Mouse (Mus musculus) urinary bladder, postnatal 14 days (tissue): ENCODE measurements around the gene Ppp2r3a.
A peak's percentile ranks its signal among the peaks of the same experiment; 100 is the strongest.

Source experiments
- DNase-seq: peaks from one replicate; pipeline ENCODE4 v3.0.0; 2021; ENCODE audit warnings: low spot score

The Ppp2r3a gene

GRCm38 (mm10) chr9:101250981-101251643 lies 483 bp downstream of the Ppp2r3a start:
- DNase-seq = peak; percentile 82

- no peak for DNase-seq
These were observed 1.1 kb downstream of the Ppp2r3a start for GRCm38 (mm10) chr9:101250486-101250885.

- DNase-seq = no peak
These were observed 2.0 kb downstream of the Ppp2r3a start for GRCm38 (mm10) chr9:101249626-101250025.

GRCm38 (mm10) chr9:101247541-101247940 lies 4.1 kb downstream of the Ppp2r3a start:
- no peak for DNase-seq

GRCm38 (mm10) chr9:101245493-101245892 lies 6.1 kb downstream of the Ppp2r3a start:
- DNase-seq = no peak

- no peak for DNase-seq
These were observed 7.9 kb downstream of the Ppp2r3a start for GRCm38 (mm10) chr9:101243711-101244110.

- no peak for DNase-seq
These were observed 11.4 kb downstream of the Ppp2r3a start for GRCm38 (mm10) chr9:101240161-101240560.

- DNase-seq = no peak
These were observed 15.8 kb downstream of the Ppp2r3a start for GRCm38 (mm10) chr9:101235786-101236185.

- DNase-seq = no peak
These were observed 19.6 kb downstream of the Ppp2r3a start for GRCm38 (mm10) chr9:101232034-101232433.

GRCm38 (mm10) chr9:101230028-101230427 lies 21.6 kb downstream of the Ppp2r3a start:
- DNase-seq = no peak

- DNase-seq = no peak
These were observed 22.7 kb downstream of the Ppp2r3a start for GRCm38 (mm10) chr9:101228892-101229291.

- no peak for DNase-seq
These were observed 43.6 kb downstream of the Ppp2r3a start for GRCm38 (mm10) chr9:101207984-101208383.

- no peak for DNase-seq
These were observed 45.1 kb downstream of the Ppp2r3a start for GRCm38 (mm10) chr9:101206516-101206915.

- no peak for DNase-seq
These were observed 46.4 kb downstream of the Ppp2r3a start for GRCm38 (mm10) chr9:101205216-101205615.

GRCm38 (mm10) chr9:101204059-101204458 lies 47.5 kb downstream of the Ppp2r3a start:
- DNase-seq = no peak

GRCm38 (mm10) chr9:101200627-101201026 lies 51.0 kb downstream of the Ppp2r3a start:
- DNase-seq = no peak

- peak; percentile 37 for DNase-seq
These were observed 52.8 kb downstream of the Ppp2r3a start for GRCm38 (mm10) chr9:101198804-101199203.

- no peak for DNase-seq
These were observed 53.3 kb downstream of the Ppp2r3a start for GRCm38 (mm10) chr9:101198261-101198660.

- peak; percentile 92 for DNase-seq
These were observed 69.5 kb downstream of the Ppp2r3a start for GRCm38 (mm10) chr9:101181962-101182701.

GRCm38 (mm10) chr9:101181291-101181690 lies 70.3 kb downstream of the Ppp2r3a start:
- DNase-seq = no peak

GRCm38 (mm10) chr9:101180234-101180633 lies 71.4 kb downstream of the Ppp2r3a start:
- no peak for DNase-seq

GRCm38 (mm10) chr9:101160627-101161026 lies 91.0 kb downstream of the Ppp2r3a start:
- no peak for DNase-seq

GRCm38 (mm10) chr9:101160092-101160491 lies 91.5 kb downstream of the Ppp2r3a start:
- no peak for DNase-seq

- DNase-seq = no peak
These were observed 92.2 kb downstream of the Ppp2r3a start for GRCm38 (mm10) chr9:101159431-101159830.
